Mouse (Mus musculus): ENCODE measurements around the gene Aire. TPM values are rescaled to one million over a fixed set of nuclear protein-coding genes. Genes with fewer than 3 reads are reported as not detected.
A peak's percentile ranks its signal among the peaks of the same experiment; 100 is the strongest.
"Not testable (repeated sequence)": the region's sequence is repeated elsewhere in the genome, so short reads cannot be mapped to it uniquely, and the experiment has no call there.

Aire gene
- total RNA-seq, 2 experiments from 2014 or later: not detected

- DNase-seq; intact Hi-C loops (cut with DNase I): not testable (repeated sequence)
Measured at GRCm38 (mm10) chr10:78011116-78011515, 32.3 kb downstream of the Aire start.

GRCm38 (mm10) chr10:78010335-78010734, 33.1 kb downstream of the Aire start:
- no peak for DNase-seq
- intact Hi-C loops (cut with DNase I): no loop called here

- intact Hi-C loops (cut with DNase I): no loop called here
Measured at GRCm38 (mm10) chr10:78009945-78010293, 33.5 kb downstream of the Aire start, which contains the start of gene Pfkl. TSS of gene Pfkl (minus strand) at chr10:78010083.

GRCm38 (mm10) chr10:78009184-78009944, 34.0 kb downstream of the Aire start:
- DNase-seq: peak; percentile 89 to 93
- intact Hi-C loops (cut with DNase I): no loop called here

More at GRCm38 (mm10) chr10:78009945-78010293, 33.5 kb downstream of the Aire start, which contains the start of gene Pfkl:
- no peak for DNase-seq

- no peak for DNase-seq
- intact Hi-C loops (cut with DNase I): no loop called here
Measured at GRCm38 (mm10) chr10:78008169-78008568, 35.2 kb downstream of the Aire start.

GRCm38 (mm10) chr10:78007203-78007602, 36.2 kb downstream of the Aire start:
- DNase-seq: no peak
- intact Hi-C loops (cut with DNase I): no loop called here

GRCm38 (mm10) chr10:78005791-78006438, 37.5 kb downstream of the Aire start:
- intact Hi-C loops (cut with DNase I): no loop called here
- DNase-seq: no peak

- intact Hi-C loops (cut with DNase I): no loop called here
- DNase-seq: no peak
Measured at GRCm38 (mm10) chr10:78004479-78005100, 38.8 kb downstream of the Aire start.

- intact Hi-C loops (cut with DNase I): no loop called here
- DNase-seq: no peak
Measured at GRCm38 (mm10) chr10:78002316-78002715, 41.1 kb downstream of the Aire start.

- intact Hi-C loops (cut with DNase I): no loop called here
- DNase-seq: peak; percentile 37 to 54
Measured at GRCm38 (mm10) chr10:78001796-78002195, 41.6 kb downstream of the Aire start.

- intact Hi-C loops (cut with DNase I): no loop called here
- no peak for DNase-seq
Measured at GRCm38 (mm10) chr10:78000200-78000599, 43.2 kb downstream of the Aire start.

GRCm38 (mm10) chr10:77995639-77996038, 47.8 kb downstream of the Aire start:
- intact Hi-C loops (cut with DNase I): loop anchor here (10.0 kb wide), 1 partner anchor 579 kb away; the partner anchor contains the start of gene Ilvbl
- no peak for DNase-seq

GRCm38 (mm10) chr10:77985775-77986174, 57.6 kb downstream of the Aire start:
- intact Hi-C loops (cut with DNase I): loop anchor here (2.0 kb wide), 1 partner anchor 175 kb away; no protein-coding TSS in a partner anchor
- DNase-seq: peak in 1 of 2 experiments; percentile 2

GRCm38 (mm10) chr10:77984660-77985059, 58.8 kb downstream of the Aire start:
- intact Hi-C loops (cut with DNase I): loop anchor here (2.0 to 5.0 kb wide), 2 partner anchors 33 to 176 kb away; no protein-coding TSS in a partner anchor
- DNase-seq: peak; percentile 40 to 54

Other genes starting within 250 kb of the Aire start
- gene Gm9639, start 248.5 kb downstream of the Aire start, total RNA-seq (2021): not detected
- not detected for gene Gm19668, start 244.5 kb downstream of the Aire start, total RNA-seq (2021)
- not detected for gene Gm9507, start 231.8 kb downstream of the Aire start, total RNA-seq (2021)
- gene Gm2696, start 228.9 kb downstream of the Aire start, total RNA-seq (2021): not detected
- not detected for gene Krtap10-4, start 216.5 kb downstream of the Aire start, total RNA-seq (2021)
- not detected for gene Krtap10-10, start 207.7 kb downstream of the Aire start, total RNA-seq (2021)
- gene Gm36176, start 196.8 kb downstream of the Aire start, total RNA-seq (2021): not detected
- not detected for gene Gm10318, start 190.8 kb downstream of the Aire start, total RNA-seq (2021)
- gene Gm3285, start 181.6 kb downstream of the Aire start, total RNA-seq (2021): not detected
- gene Lrrc3, start 141.1 kb downstream of the Aire start, total RNA-seq (2021): under 1 TPM; 0.08 to 0.17 TPM
- under 1 TPM; 0.10 to 0.89 TPM for gene Trpm2, start 73.0 kb downstream of the Aire start, total RNA-seq (2021)
- 1 to 10 TPM; 3.1 to 4.5 TPM for gene 1810043G02Rik, start 65.1 kb downstream of the Aire start, total RNA-seq (2021)
- 1 to 10 TPM; 6.0 to 8.6 TPM for gene Pfkl, start 33.5 kb downstream of the Aire start, total RNA-seq (2021)
- not detected for gene Dnmt3l, start 1.7 kb downstream of the Aire start, total RNA-seq (2021)
- 1 to 10 TPM; 1.2 to 1.6 TPM for gene Icosl, start 25.7 kb upstream of the Aire start, total RNA-seq (2021)
- gene D10Jhu81e, start 126.2 kb upstream of the Aire start, total RNA-seq (2021): 100 to 1,000 TPM; 207 to 245 TPM
- 1 to 10 TPM; 7.6 to 9.9 TPM for gene Pwp2, start 141.5 kb upstream of the Aire start, total RNA-seq (2021)
- 10 to 100 TPM; 32.7 to 33.1 TPM for gene Trappc10, start 201.0 kb upstream of the Aire start, total RNA-seq (2021)

All from gastrocnemius, postnatal 36 days (tissue).